Mouse (Mus musculus) thymus, postnatal 36 days (tissue): ENCODE data around the gene 9130019O22Rik.
"Not testable (repeated sequence)": the region's sequence is repeated elsewhere in the genome, so short reads cannot be mapped to it uniquely, and the experiment has no call there.

ENCODE experiments used
- DNase-seq, 2 experiments: peaks; one replicate each; pipeline ENCODE4 v3.0.0; 2022; ENCODE audit warnings: mixed read lengths in 2 of 2

The 9130019O22Rik gene

GRCm38 (mm10) chr7:127375271-127376245 lies 11.4 kb downstream of the 9130019O22Rik start, which contains the start of gene Zfp747:
Zfp747 (minus strand) TSS chr7:127376050.
- DNase-seq: peak; percentile 91

GRCm38 (mm10) chr7:127371870-127372269 lies 15.1 kb downstream of the 9130019O22Rik start:
- DNase-seq: peak; percentile 27 to 31

- no peak for DNase-seq
Observed at GRCm38 (mm10) chr7:127371213-127371612, 15.8 kb downstream of the 9130019O22Rik start.

GRCm38 (mm10) chr7:127366249-127366648 lies 20.7 kb downstream of the 9130019O22Rik start:
- no peak for DNase-seq

GRCm38 (mm10) chr7:127364166-127364565 lies 22.8 kb downstream of the 9130019O22Rik start:
- no peak for DNase-seq

GRCm38 (mm10) chr7:127363475-127363921 lies 23.5 kb downstream of the 9130019O22Rik start:
- no peak for DNase-seq

GRCm38 (mm10) chr7:127362418-127362817 lies 24.5 kb downstream of the 9130019O22Rik start:
- not testable (repeated sequence) for DNase-seq

- peak in 1 of 2 experiments; percentile 8 for DNase-seq
Observed at GRCm38 (mm10) chr7:127361449-127361848, 25.5 kb downstream of the 9130019O22Rik start.

GRCm38 (mm10) chr7:127360265-127360664 lies 26.7 kb downstream of the 9130019O22Rik start:
- no peak for DNase-seq

GRCm38 (mm10) chr7:127358472-127358871 lies 28.5 kb downstream of the 9130019O22Rik start:
- DNase-seq: no peak

GRCm38 (mm10) chr7:127357871-127358270 lies 29.1 kb downstream of the 9130019O22Rik start:
- DNase-seq: no peak

- DNase-seq: no peak
Observed at GRCm38 (mm10) chr7:127355796-127356195, 31.2 kb downstream of the 9130019O22Rik start.

GRCm38 (mm10) chr7:127351230-127352004 lies 35.5 kb downstream of the 9130019O22Rik start:
- no peak for DNase-seq

GRCm38 (mm10) chr7:127346676-127347075 lies 40.3 kb downstream of the 9130019O22Rik start:
- no peak for DNase-seq

GRCm38 (mm10) chr7:127345512-127346325 lies 41.2 kb downstream of the 9130019O22Rik start, which contains the start of gene Zfp768:
Zfp768 (minus strand) TSS chr7:127345589.
- peak; percentile 91 to 94 for DNase-seq

- DNase-seq: peak; percentile 8 to 38
Observed at GRCm38 (mm10) chr7:127345092-127345491, 41.9 kb downstream of the 9130019O22Rik start.

GRCm38 (mm10) chr7:127344371-127344770 lies 42.6 kb downstream of the 9130019O22Rik start:
- no peak for DNase-seq

GRCm38 (mm10) chr7:127343351-127344019 lies 43.5 kb downstream of the 9130019O22Rik start:
- DNase-seq: no peak

- no peak for DNase-seq
Observed at GRCm38 (mm10) chr7:127342888-127343287, 44.1 kb downstream of the 9130019O22Rik start.

GRCm38 (mm10) chr7:127342332-127342731 lies 44.6 kb downstream of the 9130019O22Rik start:
- peak; percentile 19 to 34 for DNase-seq

GRCm38 (mm10) chr7:127341861-127342260 lies 45.1 kb downstream of the 9130019O22Rik start:
- not testable (repeated sequence) for DNase-seq
